Mouse (Mus musculus) olfactory bulb, adult 2 months (tissue): ENCODE results near the gene Chn2.

ENCODE experiments used
- CTCF ChIP-seq: fragments of 200-500 bp; IDR thresholded peaks from 2 replicates; pipeline ENCODE4 v1.5.1; 2012; ENCODE audit warnings: low read depth, mild to moderate bottlenecking, low read length, moderate library complexity; ENCODE audit not compliant: insufficient read depth
- POLR2A ChIP-seq: fragments of 200-500 bp; IDR thresholded peaks from 2 replicates; pipeline ENCODE4 v1.6.1; 2012; ENCODE audit warnings: mild to moderate bottlenecking, low read depth, low read length, moderate library complexity; ENCODE audit not compliant: insufficient read depth

DNA sequence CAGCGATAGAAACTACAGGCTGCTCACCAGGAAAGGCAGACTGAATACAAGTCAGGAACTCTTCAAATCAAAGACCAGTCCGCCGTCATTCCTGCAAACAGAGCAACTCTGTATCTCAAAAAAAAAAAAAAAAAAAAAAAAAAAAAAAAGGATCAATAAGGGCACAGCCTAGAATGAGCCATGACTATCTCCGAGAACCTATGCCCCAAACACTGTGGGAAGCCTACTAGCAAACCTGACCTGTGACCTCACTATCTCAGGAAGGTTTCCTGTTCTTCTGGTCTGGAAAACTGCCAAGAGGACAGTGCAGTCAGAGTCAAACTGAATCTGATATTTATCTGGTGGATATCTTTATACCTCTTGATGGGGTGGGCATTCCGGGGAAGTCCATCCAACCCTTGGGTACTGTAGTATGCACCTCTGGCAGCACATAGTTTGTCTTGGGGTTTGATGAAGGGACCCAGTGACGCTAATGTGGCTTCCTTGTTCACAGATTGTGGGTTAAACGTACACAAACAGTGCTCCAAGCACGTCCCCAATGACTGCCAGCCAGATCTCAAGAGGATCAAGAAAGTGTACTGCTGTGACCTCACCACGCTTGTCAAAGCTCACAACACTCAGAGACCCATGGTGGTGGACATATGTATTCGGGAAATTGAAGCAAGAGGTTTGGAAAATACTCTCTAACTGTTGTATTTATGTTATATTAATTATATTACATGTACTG lies 250.6 kb downstream of the Chn2 start:
- TF ChIP-seq CTCF (no peak), POLR2A (no peak)
